Mouse (Mus musculus) layer of hippocampus, adult 9-10 months (tissue): Measurements from ENCODE around the gene Stag1.
A peak's percentile ranks its signal among the peaks of the same experiment; 100 is the strongest.

Source experiments
- DNase-seq: peaks from one replicate; pipeline ENCODE4 v3.0.0; 2022; ENCODE audit warnings: low spot score

The Stag1 gene

GRCm38 (mm10) chr9:100605985-100606554, 8.5 kb downstream of the Stag1 start:
- no peak for DNase-seq

- DNase-seq: no peak
Measured at GRCm38 (mm10) chr9:100613501-100614071, 16.0 kb downstream of the Stag1 start.

- DNase-seq: no peak
Measured at GRCm38 (mm10) chr9:100616947-100617346, 19.3 kb downstream of the Stag1 start.

- no peak for DNase-seq
Measured at GRCm38 (mm10) chr9:100626258-100626657, 28.7 kb downstream of the Stag1 start.

- DNase-seq: no peak
Measured at GRCm38 (mm10) chr9:100640754-100641153, 43.2 kb downstream of the Stag1 start.

- DNase-seq: no peak
Measured at GRCm38 (mm10) chr9:100641391-100642085, 43.9 kb downstream of the Stag1 start.

- DNase-seq: peak; percentile 16
Measured at GRCm38 (mm10) chr9:100642186-100642839, 44.7 kb downstream of the Stag1 start.

GRCm38 (mm10) chr9:100642840-100643697, 45.5 kb downstream of the Stag1 start:
- peak; percentile 98 for DNase-seq

GRCm38 (mm10) chr9:100644071-100644771, 46.6 kb downstream of the Stag1 start:
- DNase-seq: peak; percentile 20

GRCm38 (mm10) chr9:100645026-100645940, 47.7 kb downstream of the Stag1 start:
- no peak for DNase-seq

GRCm38 (mm10) chr9:100646276-100646675, 48.7 kb downstream of the Stag1 start:
- DNase-seq: no peak

- DNase-seq: peak; percentile 66
Measured at GRCm38 (mm10) chr9:100647774-100648323, 50.3 kb downstream of the Stag1 start.

GRCm38 (mm10) chr9:100654104-100654503, 56.5 kb downstream of the Stag1 start:
- DNase-seq: no peak

- no peak for DNase-seq
Measured at GRCm38 (mm10) chr9:100656058-100656457, 58.5 kb downstream of the Stag1 start.

- DNase-seq: no peak
Measured at GRCm38 (mm10) chr9:100660587-100660986, 63.0 kb downstream of the Stag1 start.

GRCm38 (mm10) chr9:100663473-100664134, 66.0 kb downstream of the Stag1 start:
- DNase-seq: no peak

GRCm38 (mm10) chr9:100670151-100670550, 72.6 kb downstream of the Stag1 start:
- DNase-seq: no peak

GRCm38 (mm10) chr9:100679036-100679435, 81.4 kb downstream of the Stag1 start:
- DNase-seq: no peak

GRCm38 (mm10) chr9:100682285-100682684, 84.7 kb downstream of the Stag1 start:
- DNase-seq: no peak
